Mouse (Mus musculus): ENCODE results near the gene A930009A15Rik. TPM values are rescaled to one million over a fixed set of nuclear protein-coding genes. Genes with fewer than 3 reads are reported as not detected.

The A930009A15Rik gene
- total RNA-seq, 1 experiment from 2014 or later = not detected

- ATAC-seq (replicated peaks; ENCODE audit: insufficient number of reproducible peaks, low FRiP score, low TSS enrichment, poor library complexity, severe bottlenecking) = no peak
Observed at GRCm38 (mm10) chr10:115624957-115625356, 55.2 kb downstream of the A930009A15Rik start.

GRCm38 (mm10) chr10:115626678-115627077 lies 56.9 kb downstream of the A930009A15Rik start:
- ATAC-seq (replicated peaks; ENCODE audit: insufficient number of reproducible peaks, low FRiP score, low TSS enrichment, poor library complexity, severe bottlenecking) = no peak

Other genes with a start within 250 kb of the A930009A15Rik start
- gene Tmem19, start 207.5 kb upstream of the A930009A15Rik start, total RNA-seq (2017) = 21.0 to 32.8 TPM (median 30.4 TPM) in 3 replicates
- 3.4 to 16.1 TPM (median 5.0 TPM) in 3 replicates for gene Thap2, start 185.5 kb upstream of the A930009A15Rik start, total RNA-seq (2017)
- 56.5 to 123 TPM (median 62.7 TPM) in 3 replicates for gene Zfc3h1, start 185.0 kb upstream of the A930009A15Rik start, total RNA-seq (2017)
- gene Lgr5, start 17.8 kb downstream of the A930009A15Rik start, total RNA-seq (2017) = 0.21 TPM in 1 of 3 replicates, not detected in the others
- 9.4 TPM in 1 of 3 replicates, not detected in the others for gene Tspan8, start 246.8 kb downstream of the A930009A15Rik start, total RNA-seq (2017)